Mouse (Mus musculus) heart, postnatal 14 days (tissue): ENCODE results near the gene Slc16a9. TPM values are rescaled to one million over a fixed set of nuclear protein-coding genes. Genes with fewer than 3 reads are reported as not detected.
"Not testable (repeated sequence)": the region's sequence is repeated elsewhere in the genome, so short reads cannot be mapped to it uniquely, and the experiment has no call there.

Experiments
- DNase-seq, 2 experiments: peaks; one replicate each; pipeline ENCODE4 v3.0.0; 2021 to 2022
- intact Hi-C: fragments of 180-260 bp; cut with DNase I; formaldehyde crosslinking; loops from one replicate; pipeline ENCODE4 v1.15.1; 2025
- long read RNA-seq, 2 experiments: library from polyadenylated mRNA; stranded (forward); transcript quantifications; one replicate each; pipeline ENCODE4 v2.0.0; 2021
- total RNA-seq, 2 experiments: library from RNA; stranded (reverse); gene quantifications; 2 replicates each; pipeline ENCODE4 v1.2.3; 2021

Slc16a9 gene
- total RNA-seq: 1 to 10 TPM; 3.0 to 3.5 TPM
- long read RNA-seq, experiment 1, partial matches to known transcripts: 0 of 1 reads
- long read RNA-seq, experiment 1, other reads (novel, unspliced or antisense): 0 of 1 reads
- long read RNA-seq, experiment 2, partial matches to known transcripts: 0 of 2 reads
- long read RNA-seq, experiment 2, other reads (novel, unspliced or antisense): 0 of 2 reads

- intact Hi-C loops: loop anchor here (5.0 kb wide), 2 partner anchors 48 to 52 kb away; no protein-coding TSS in a partner anchor
- peak; percentile 72 to 74 for DNase-seq
Observed at GRCm38 (mm10) chr10:70244921-70245558, at the start of gene Slc16a9. Gene Slc16a9, plus strand, starts transcription at chr10:70245100.

- no peak for DNase-seq
- intact Hi-C loops: loop anchor here (5.0 kb wide), 1 partner anchor 52 kb away; the partner anchor contains the start of gene Slc16a9
Observed at GRCm38 (mm10) chr10:70195279-70195678, 49.6 kb upstream of the Slc16a9 start.

- DNase-seq: no peak
Observed at GRCm38 (mm10) chr10:70195786-70196185, 49.1 kb upstream of the Slc16a9 start.

GRCm38 (mm10) chr10:70196666-70197065 is 48.2 kb upstream of the Slc16a9 start:
- no peak for DNase-seq
- intact Hi-C loops: loop anchor here (1.0 to 5.0 kb wide), 2 partner anchors 51 to 100 kb away; partner anchors contain the start of gene Slc16a9

More at GRCm38 (mm10) chr10:70195786-70196185, 49.1 kb upstream of the Slc16a9 start:
- intact Hi-C loops: loop anchor here (1.0 to 5.0 kb wide), 2 partner anchors 52 to 101 kb away; partner anchors contain the start of gene Slc16a9

- intact Hi-C loops: loop anchor here (5.0 kb wide), 1 partner anchor 50 kb away; the partner anchor contains the start of gene Slc16a9
- no peak for DNase-seq
Observed at GRCm38 (mm10) chr10:70197601-70198000, 47.3 kb upstream of the Slc16a9 start.

- DNase-seq: no peak
- intact Hi-C loops: loop anchor here (5.0 kb wide), 1 partner anchor 49 kb away; the partner anchor contains the start of gene Slc16a9
Observed at GRCm38 (mm10) chr10:70198012-70198411, 46.9 kb upstream of the Slc16a9 start.

GRCm38 (mm10) chr10:70198951-70199463 is 45.9 kb upstream of the Slc16a9 start:
- no peak for DNase-seq
- intact Hi-C loops: loop anchor here (5.0 kb wide), 1 partner anchor 48 kb away; the partner anchor contains the start of gene Slc16a9

- intact Hi-C loops: loop anchor here (5.0 kb wide), 1 partner anchor 48 kb away; the partner anchor contains the start of gene Slc16a9
- DNase-seq: no peak
Observed at GRCm38 (mm10) chr10:70199466-70200210, 45.3 kb upstream of the Slc16a9 start.

GRCm38 (mm10) chr10:70200889-70201500 is 43.9 kb upstream of the Slc16a9 start:
- intact Hi-C loops: no loop called here
- DNase-seq: no peak

GRCm38 (mm10) chr10:70204505-70205399 is 40.1 kb upstream of the Slc16a9 start, which contains the start of gene Mrln:
Gene Mrln, plus strand, starts transcription at chr10:70204664.
- intact Hi-C loops: no loop called here
- DNase-seq: no peak

GRCm38 (mm10) chr10:70211281-70211680 is 33.6 kb upstream of the Slc16a9 start:
- intact Hi-C loops: no loop called here
- DNase-seq: no peak

GRCm38 (mm10) chr10:70220971-70221370 is 23.9 kb upstream of the Slc16a9 start:
- intact Hi-C loops: no loop called here
- DNase-seq: no peak

- intact Hi-C loops, DNase-seq: not testable (repeated sequence)
Observed at GRCm38 (mm10) chr10:70222231-70222630, 22.7 kb upstream of the Slc16a9 start.

- intact Hi-C loops: no loop called here
- DNase-seq: no peak
Observed at GRCm38 (mm10) chr10:70224571-70224970, 20.3 kb upstream of the Slc16a9 start.

- peak in 1 of 2 experiments; percentile 15 for DNase-seq
- intact Hi-C loops: no loop called here
Observed at GRCm38 (mm10) chr10:70225760-70226159, 19.1 kb upstream of the Slc16a9 start.

- no peak for DNase-seq
- intact Hi-C loops: no loop called here
Observed at GRCm38 (mm10) chr10:70226608-70227007, 18.3 kb upstream of the Slc16a9 start.

- intact Hi-C loops: no loop called here
- peak; percentile 20 to 46 for DNase-seq
Observed at GRCm38 (mm10) chr10:70230352-70230751, 14.5 kb upstream of the Slc16a9 start.

- intact Hi-C loops: no loop called here
- no peak for DNase-seq
Observed at GRCm38 (mm10) chr10:70237936-70238335, 7.0 kb upstream of the Slc16a9 start.
